Mouse (Mus musculus) spleen, adult 2 months (tissue): ENCODE measurements around the gene Fam19a3. TPM values are rescaled to one million over a fixed set of nuclear protein-coding genes. Genes with fewer than 3 reads are reported as not detected.
A peak's percentile ranks its signal among the peaks of the same experiment; 100 is the strongest.
"Not testable (repeated sequence)": the region's sequence is repeated elsewhere in the genome, so short reads cannot be mapped to it uniquely, and the experiment has no call there.

Experiments
- DNase-seq, 2 experiments: peaks; one replicate each; pipeline versions ENCODE4 v3.0.0 to v3.0.0-alpha.2; 2012 to 2021; ENCODE audit warnings: low spot score in 2 of 2, low read depth in 1 of 2
- H3K27ac ChIP-seq: fragments of 200-500 bp; 2 replicates; pipeline ENCODE4 v1.5.1; 2012; ENCODE audit warnings: low read length, inconsistent platforms; ENCODE audit not compliant: insufficient read depth
- H3K27me3 ChIP-seq: fragments of 200-500 bp; 2 replicates; pipeline ENCODE4 v1.6.1; 2012; ENCODE audit warnings: mild to moderate bottlenecking, moderate library complexity, low read length, inconsistent platforms; ENCODE audit not compliant: control insufficient read depth, insufficient read depth
- H3K36me3 ChIP-seq: fragments of 200-500 bp; 2 replicates; pipeline ENCODE4 v1.6.1; 2012; ENCODE audit warnings: mild to moderate bottlenecking, low read length, inconsistent platforms; ENCODE audit not compliant: control insufficient read depth, insufficient read depth
- H3K4me1 ChIP-seq: fragments of 200-500 bp; 2 replicates; pipeline ENCODE4 v1.6.1; 2011; ENCODE audit warnings: inconsistent platforms; ENCODE audit not compliant: control insufficient read depth, insufficient read depth, insufficient read length
- H3K4me3 ChIP-seq: fragments of 200-500 bp; 2 replicates; pipeline ENCODE4 v1.5.1; 2011; ENCODE audit warnings: mild to moderate bottlenecking, inconsistent platforms; ENCODE audit not compliant: insufficient read depth, insufficient read length; ENCODE audit errors: extremely low read depth
- CTCF ChIP-seq: fragments of 200-500 bp; IDR thresholded peaks from 2 replicates; pipeline ENCODE4 v1.5.1; 2011; ENCODE audit warnings: mild to moderate bottlenecking, inconsistent platforms; ENCODE audit not compliant: insufficient read depth, insufficient read length, insufficient replicate concordance; ENCODE audit errors: extremely low read depth
- POLR2A ChIP-seq: fragments of 200-500 bp; IDR thresholded peaks from 2 replicates; pipeline ENCODE4 v1.6.1; 2011; ENCODE audit warnings: low read depth, low read length, inconsistent platforms
- WGBS: fragments of 180-500 bp; shearing (Covaris S2); methylation state at CpG from one replicate; pipeline ENCODE4 v1.1.7; 2018; 5-methylcytosine and 5-hydroxymethylcytosine counted together
- polyA plus RNA-seq: library from polyadenylated mRNA; depleted of rRNA; stranded (reverse); fragments of >200 nt; gene quantifications from 2 replicates; pipeline ENCODE4 v1.2.3, GENCODE M21; 2012

Gene Fam19a3
- polyA plus RNA-seq, 1 experiment, result 0.23 TPM

- no peaks in the 10 kb centered on the region for H3K36me3 ChIP-seq
- DNase-seq, result no peak
- TF ChIP-seq CTCF (no peak), POLR2A (no peak)
- whole genome bisulfite sequencing, result 72% methylated on average over 4 of the region's 4 CpGs
- H3K4me3 ChIP-seq, result no peak overlapping the region
- H3K4me1 ChIP-seq, result no peaks in the 10 kb centered on the region; the same call in 1 of the 2 replicates
- no peak overlapping the region for H3K27ac ChIP-seq
- H3K27me3 ChIP-seq, result no peaks in the 10 kb centered on the region
Observed at GRCm38 (mm10) chr3:104767716-104768115, 13.9 kb downstream of the Fam19a3 start.

GRCm38 (mm10) chr3:104767141-104767540, 14.5 kb downstream of the Fam19a3 start:
- Histone ChIP-seq H3K4me3 (no peak overlapping the region), H3K27ac (no peak overlapping the region), H3K36me3 (no peaks in the 10 kb centered on the region), H3K27me3 (no peaks in the 10 kb centered on the region), H3K4me1 (no peaks in the 10 kb centered on the region; the same call in 1 of the 2 replicates)
- WGBS, result 46% methylated on average over 2 of the region's 2 CpGs
- DNase-seq, result no peak
- TF ChIP-seq POLR2A, result no peak
- TF ChIP-seq CTCF, result no peak

GRCm38 (mm10) chr3:104765021-104765420, 16.6 kb downstream of the Fam19a3 start:
- no peak overlapping the region for H3K4me3 ChIP-seq
- no peaks in the 10 kb centered on the region for H3K36me3 ChIP-seq
- 19% methylated on average over 4 of the region's 4 CpGs for WGBS
- H3K4me1 ChIP-seq, result no peaks in the 10 kb centered on the region
- H3K27ac ChIP-seq, result no peak overlapping the region
- H3K27me3 ChIP-seq, result no peaks in the 10 kb centered on the region
- no peak for DNase-seq
- TF ChIP-seq CTCF (peak; percentile 28; the same call in 1 of the 2 replicates), POLR2A (no peak)

GRCm38 (mm10) chr3:104762103-104762863, 19.4 kb downstream of the Fam19a3 start:
- not testable (repeated sequence) for DNase-seq, H3K4me1 ChIP-seq, H3K4me3 ChIP-seq, H3K36me3 ChIP-seq, H3K27ac ChIP-seq, H3K27me3 ChIP-seq
- 78% methylated on average over 20 of the region's 20 CpGs for WGBS

GRCm38 (mm10) chr3:104758869-104759268, 22.8 kb downstream of the Fam19a3 start:
- Histone ChIP-seq H3K4me3 (no peak overlapping the region), H3K4me1 (no peaks in the 10 kb centered on the region), H3K36me3 (no peaks in the 10 kb centered on the region), H3K27me3 (peaks cover 3% of the 10 kb centered on the region), H3K27ac (no peak overlapping the region)
- TF ChIP-seq CTCF (no peak), POLR2A (no peak)
- no peak for DNase-seq
- 43% methylated on average over 5 of the region's 5 CpGs for WGBS

GRCm38 (mm10) chr3:104758406-104758805, 23.2 kb downstream of the Fam19a3 start:
- 4% methylated on average over 27 of the region's 27 CpGs for WGBS
- peaks cover 3% of the 10 kb centered on the region for H3K27me3 ChIP-seq
- H3K4me1 ChIP-seq, result no peaks in the 10 kb centered on the region
- DNase-seq, result peak in 1 of 2 experiments; percentile 43
- H3K36me3 ChIP-seq, result no peaks in the 10 kb centered on the region
- no peak overlapping the region for H3K27ac ChIP-seq
- peak; percentile 86 for TF ChIP-seq CTCF
- no peak for TF ChIP-seq POLR2A
- no peak overlapping the region for H3K4me3 ChIP-seq

- not testable (repeated sequence) for H3K4me3 ChIP-seq, H3K27ac ChIP-seq, H3K4me1 ChIP-seq, H3K27me3 ChIP-seq, DNase-seq, H3K36me3 ChIP-seq
- WGBS, result 20% methylated on average over 24 of the region's 25 CpGs
- TF ChIP-seq CTCF, result 0 out of 2 replicates have a peak, but pooled peaks have one; percentile 19
Observed at GRCm38 (mm10) chr3:104752845-104753244, 28.8 kb downstream of the Fam19a3 start.

- WGBS, result 11% methylated on average over 1 of the region's 1 CpGs
- H3K27me3 ChIP-seq, result no peaks in the 10 kb centered on the region
- H3K4me3 ChIP-seq, result no peak overlapping the region
- no peaks in the 10 kb centered on the region for H3K36me3 ChIP-seq
- DNase-seq, result no peak
- no peak overlapping the region for H3K27ac ChIP-seq
- TF ChIP-seq POLR2A, result no peak
- TF ChIP-seq CTCF, result no peak
- no peaks in the 10 kb centered on the region for H3K4me1 ChIP-seq
Observed at GRCm38 (mm10) chr3:104743864-104744263, 37.8 kb downstream of the Fam19a3 start.
